Mouse (Mus musculus): ENCODE results near the gene Gpr150. TPM values are rescaled to one million over a fixed set of nuclear protein-coding genes. Genes with fewer than 3 reads are reported as not detected.

Gpr150 gene
- polyA plus RNA-seq, 1 experiment from 2014 or later, result not detected

DNA sequence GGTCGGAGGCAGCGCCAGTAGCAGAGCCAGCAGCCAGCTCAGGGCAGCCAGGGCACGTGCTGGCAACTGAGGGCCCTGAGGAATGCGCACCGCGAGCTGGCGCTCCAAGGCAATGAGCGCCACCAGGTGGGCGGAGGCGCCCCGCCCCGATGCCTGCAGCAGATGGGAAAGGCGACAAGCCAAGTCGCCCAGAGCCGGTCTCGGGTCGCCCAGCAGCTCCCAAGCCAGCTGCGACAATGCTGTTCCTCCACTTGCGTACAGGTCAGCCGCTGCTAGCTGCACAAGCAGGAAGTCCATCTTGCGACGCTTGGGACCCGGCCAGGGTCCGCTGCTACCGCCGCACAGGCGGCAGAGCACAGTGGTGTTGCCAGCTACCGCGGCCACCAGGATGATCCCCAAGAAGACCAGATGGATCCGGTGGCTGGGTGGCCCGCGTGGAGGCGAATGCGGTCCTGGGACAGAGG lies 503 bp downstream of the Gpr150 start:
- peak; percentile 51; the same call in 1 of the 2 replicates for ATAC-seq (ENCODE audit: extremely low read depth, insufficient number of reproducible peaks, low FRiP score, low TSS enrichment)
- peak overlapping the region; percentile 98 for H3K4me2 ChIP-seq
- no peak overlapping the region for H3K27ac ChIP-seq (replicated peaks)
- peaks cover 18% of the 10 kb centered on the region for H3K4me1 ChIP-seq
- H3K27me3 ChIP-seq (replicated peaks), result peaks cover 63% of the 10 kb centered on the region
- H3K9ac ChIP-seq, result peak overlapping the region; percentile 73
- under 1% methylated on average over 34 of the region's 34 CpGs for WGBS
- peak overlapping the region; percentile 64 for H3K4me3 ChIP-seq
- no peaks in the 10 kb centered on the region for H3K36me3 ChIP-seq
- no peaks in the 10 kb centered on the region for H3K9me3 ChIP-seq

DNA sequence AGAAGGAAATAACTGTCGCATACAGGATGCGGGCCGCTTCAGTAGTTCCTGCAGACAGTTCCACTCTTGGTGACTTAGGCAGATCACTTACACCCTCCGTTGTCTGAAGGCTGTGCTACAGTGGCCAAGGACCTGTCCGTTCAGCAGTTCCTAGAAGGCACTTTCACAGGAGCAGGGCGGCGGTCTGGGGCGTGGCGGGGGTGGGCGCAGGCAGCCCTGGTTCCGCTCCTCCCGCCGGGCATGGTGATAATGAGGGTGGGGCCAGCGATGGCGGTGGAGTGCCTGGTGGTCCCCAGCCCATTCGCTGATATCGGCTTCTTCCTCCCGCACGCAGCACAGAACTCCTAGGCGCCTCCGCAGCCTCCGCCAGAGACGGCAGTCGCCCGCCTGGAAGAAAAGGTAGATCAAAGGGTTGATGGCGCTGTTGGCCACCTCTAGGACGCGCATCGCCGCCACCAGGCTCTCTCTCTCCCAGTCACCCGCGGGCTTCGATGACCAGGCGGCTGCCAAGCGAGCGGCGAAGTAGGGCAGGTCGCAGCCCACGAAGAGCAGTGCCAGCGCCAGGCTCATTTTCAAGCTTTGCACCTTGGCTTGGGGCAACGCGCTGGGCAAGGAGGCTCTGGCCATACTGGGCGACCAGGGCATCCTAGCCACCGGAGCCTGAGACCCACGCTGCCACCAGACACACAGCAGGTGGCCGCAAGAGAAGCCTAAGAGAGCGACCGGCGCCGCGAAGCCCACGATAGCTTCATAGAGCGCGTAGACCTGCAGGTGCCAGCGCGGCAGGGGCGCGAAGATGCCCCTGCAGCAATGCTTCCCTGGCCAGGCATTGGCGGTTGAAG lies 1.2 kb downstream of the Gpr150 start:
- Histone ChIP-seq H3K27me3 (replicated peaks) (peaks cover 63% of the 10 kb centered on the region), H3K27ac (replicated peaks) (no peak overlapping the region), H3K4me2 (peak overlapping the region; percentile 98), H3K9me3 (no peaks in the 10 kb centered on the region), H3K4me3 (peak overlapping the region; percentile 64), H3K4me1 (peaks cover 18% of the 10 kb centered on the region), H3K9ac (peak overlapping the region; percentile 73), H3K36me3 (no peaks in the 10 kb centered on the region)
- no peak; the same call in 1 of the 2 replicates for ATAC-seq (ENCODE audit: extremely low read depth, insufficient number of reproducible peaks, low FRiP score, low TSS enrichment)
- WGBS, result 2% methylated on average over 59 of the region's 59 CpGs

DNA sequence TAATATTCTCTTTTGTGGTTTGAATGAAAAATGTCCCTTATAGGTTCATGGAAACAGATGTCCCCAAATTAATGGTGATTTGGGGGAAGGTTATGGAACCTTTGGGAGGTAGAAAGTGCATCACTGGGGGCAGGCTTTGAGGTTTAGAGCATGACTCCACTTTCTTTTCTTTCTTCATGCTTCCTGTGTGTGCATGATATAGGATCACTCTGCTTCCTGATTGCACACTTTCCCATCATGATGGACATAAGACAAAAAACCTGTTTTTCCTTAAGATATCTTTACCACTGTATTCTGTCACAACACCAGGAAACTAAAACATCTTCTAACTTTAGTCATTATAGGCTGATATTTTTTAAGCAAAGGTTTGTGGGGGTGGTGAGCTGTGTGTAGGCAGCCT lies 11.8 kb downstream of the Gpr150 start:
- Histone ChIP-seq H3K9ac (no peak overlapping the region), H3K27me3 (replicated peaks) (no peaks in the 10 kb centered on the region), H3K4me2 (no peak overlapping the region), H3K27ac (replicated peaks) (no peak overlapping the region), H3K4me3 (no peak overlapping the region), H3K36me3 (no peaks in the 10 kb centered on the region), H3K9me3 (no peaks in the 10 kb centered on the region), H3K4me1 (no peaks in the 10 kb centered on the region)
- ATAC-seq (ENCODE audit: extremely low read depth, insufficient number of reproducible peaks, low FRiP score, low TSS enrichment), result no peak

DNA sequence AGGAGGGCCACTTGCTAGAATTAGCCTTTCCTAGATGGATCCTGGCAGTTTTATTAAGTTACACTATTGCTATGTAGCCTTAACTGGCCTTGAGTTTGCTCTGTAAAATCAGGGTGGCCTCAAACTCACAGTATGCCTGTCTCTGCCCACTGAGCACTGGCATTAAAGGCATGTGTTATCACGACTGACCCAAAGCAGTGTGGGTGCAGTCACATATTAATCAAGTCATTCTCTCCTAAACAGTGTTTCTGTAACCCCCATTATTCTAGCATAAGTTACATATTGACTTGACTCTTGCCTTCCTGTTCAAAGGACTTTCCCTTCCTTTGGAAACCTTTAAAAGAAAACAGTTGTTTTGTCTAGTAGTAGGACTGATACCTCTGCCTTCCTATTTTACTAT lies 14.3 kb downstream of the Gpr150 start:
- Histone ChIP-seq H3K27ac (replicated peaks) (no peak overlapping the region), H3K4me1 (no peaks in the 10 kb centered on the region), H3K4me3 (no peak overlapping the region), H3K9me3 (no peaks in the 10 kb centered on the region), H3K9ac (no peak overlapping the region), H3K4me2 (no peak overlapping the region), H3K36me3 (no peaks in the 10 kb centered on the region), H3K27me3 (replicated peaks) (no peaks in the 10 kb centered on the region)
- 51% methylated on average over 1 of the region's 1 CpGs for WGBS
- no peak for ATAC-seq (ENCODE audit: extremely low read depth, insufficient number of reproducible peaks, low FRiP score, low TSS enrichment)

DNA sequence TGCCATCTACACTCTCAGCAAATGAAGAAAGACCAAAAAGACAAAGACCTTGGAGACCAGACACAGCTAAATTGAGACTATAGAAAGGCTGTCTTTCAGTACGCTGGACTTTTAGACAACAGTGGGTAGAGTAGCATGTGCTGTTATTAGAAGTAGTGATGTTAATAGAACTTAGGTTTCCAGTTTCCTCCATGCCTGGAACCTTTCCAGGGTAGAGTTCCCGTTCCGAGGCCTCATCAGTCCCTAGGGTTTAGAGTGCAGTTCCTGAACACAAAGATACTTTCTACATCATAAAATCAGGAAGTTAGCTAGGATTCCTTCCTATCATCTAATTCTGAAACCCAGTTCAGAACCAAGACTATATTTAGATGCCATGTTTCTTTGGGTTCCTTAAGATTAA lies 32.2 kb downstream of the Gpr150 start:
- peaks cover 7% of the 10 kb centered on the region; the same call in 1 of the 2 replicates for H3K27me3 ChIP-seq (replicated peaks)
- 54% methylated on average over 3 of the region's 3 CpGs for WGBS
- H3K4me3 ChIP-seq, result no peak overlapping the region
- H3K9me3 ChIP-seq, result no peaks in the 10 kb centered on the region
- ATAC-seq (ENCODE audit: extremely low read depth, insufficient number of reproducible peaks, low FRiP score, low TSS enrichment), result no peak
- no peaks in the 10 kb centered on the region for H3K4me1 ChIP-seq
- no peak overlapping the region for H3K4me2 ChIP-seq
- H3K36me3 ChIP-seq, result no peaks in the 10 kb centered on the region
- no peak overlapping the region for H3K27ac ChIP-seq (replicated peaks)
- no peak overlapping the region for H3K9ac ChIP-seq

DNA sequence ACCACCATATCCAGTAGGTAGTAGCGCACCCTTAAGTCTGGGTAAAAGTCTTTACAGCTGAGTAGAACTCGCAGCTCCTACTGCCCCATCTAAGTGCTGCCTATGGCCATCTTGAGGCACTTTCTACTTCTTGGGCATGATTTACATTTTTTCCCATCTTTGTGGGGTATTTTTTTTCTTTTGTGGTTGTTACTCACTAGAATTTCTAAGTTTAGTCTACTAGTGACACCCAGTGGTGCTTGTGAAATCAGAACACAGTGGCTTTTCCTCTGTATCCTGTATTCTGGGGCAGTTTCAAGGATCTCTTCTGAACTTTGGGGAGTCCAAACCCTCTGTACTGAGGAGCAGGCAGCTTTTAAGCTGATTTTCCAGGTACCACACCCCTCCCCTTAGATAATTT lies 35.0 kb downstream of the Gpr150 start:
- Histone ChIP-seq H3K4me1 (peaks cover 10% of the 10 kb centered on the region), H3K36me3 (no peaks in the 10 kb centered on the region), H3K4me2 (no peak overlapping the region), H3K9ac (no peak overlapping the region), H3K27me3 (replicated peaks) (peaks cover 7% of the 10 kb centered on the region; the same call in 1 of the 2 replicates), H3K9me3 (no peaks in the 10 kb centered on the region), H3K4me3 (no peak overlapping the region), H3K27ac (replicated peaks) (no peak overlapping the region)
- 95% methylated on average over 2 of the region's 2 CpGs for WGBS
- ATAC-seq (ENCODE audit: extremely low read depth, insufficient number of reproducible peaks, low FRiP score, low TSS enrichment), result no peak

DNA sequence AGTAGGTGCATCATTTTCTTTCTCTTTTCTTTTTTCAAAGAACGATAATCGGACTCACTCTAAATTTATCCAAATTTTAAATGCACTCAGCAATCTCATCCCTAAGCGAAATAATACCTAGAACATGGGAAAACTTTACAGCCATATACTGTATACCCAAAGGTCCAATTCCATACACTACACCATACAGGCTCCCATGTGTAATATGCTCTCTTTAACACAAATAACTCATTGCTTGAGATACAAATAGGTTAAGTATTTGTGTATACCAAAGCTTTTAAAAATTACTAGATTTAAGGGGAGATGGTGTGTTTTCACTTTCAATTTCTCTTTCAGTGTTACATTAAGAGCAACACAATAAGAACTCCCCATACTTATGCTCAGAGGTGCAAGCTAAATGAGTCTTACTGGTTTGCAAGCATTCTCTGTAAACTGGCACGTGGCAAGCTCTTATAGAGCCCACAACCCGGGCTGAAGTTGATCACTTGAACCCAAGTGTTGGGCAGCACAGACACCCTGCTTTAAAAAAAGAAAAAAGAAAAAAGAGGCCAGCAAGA lies 37.9 kb downstream of the Gpr150 start:
- Histone ChIP-seq H3K36me3 (0 out of 2 replicates have a peak, but pooled peaks cover 1% of the 10 kb centered on the region), H3K4me3 (peak overlapping the region; percentile 78), H3K4me1 (peaks cover 10% of the 10 kb centered on the region), H3K9me3 (no peaks in the 10 kb centered on the region), H3K4me2 (peak overlapping the region; percentile 73), H3K27me3 (replicated peaks) (peaks cover 7% of the 10 kb centered on the region; the same call in 1 of the 2 replicates), H3K9ac (peak overlapping the region; percentile 26; the same call in 1 of the 2 replicates), H3K27ac (replicated peaks) (peak overlapping the region; percentile 95; the same call in 1 of the 2 replicates)
- 48% methylated on average over 5 of the region's 5 CpGs for WGBS
- no peak for ATAC-seq (ENCODE audit: extremely low read depth, insufficient number of reproducible peaks, low FRiP score, low TSS enrichment)

DNA sequence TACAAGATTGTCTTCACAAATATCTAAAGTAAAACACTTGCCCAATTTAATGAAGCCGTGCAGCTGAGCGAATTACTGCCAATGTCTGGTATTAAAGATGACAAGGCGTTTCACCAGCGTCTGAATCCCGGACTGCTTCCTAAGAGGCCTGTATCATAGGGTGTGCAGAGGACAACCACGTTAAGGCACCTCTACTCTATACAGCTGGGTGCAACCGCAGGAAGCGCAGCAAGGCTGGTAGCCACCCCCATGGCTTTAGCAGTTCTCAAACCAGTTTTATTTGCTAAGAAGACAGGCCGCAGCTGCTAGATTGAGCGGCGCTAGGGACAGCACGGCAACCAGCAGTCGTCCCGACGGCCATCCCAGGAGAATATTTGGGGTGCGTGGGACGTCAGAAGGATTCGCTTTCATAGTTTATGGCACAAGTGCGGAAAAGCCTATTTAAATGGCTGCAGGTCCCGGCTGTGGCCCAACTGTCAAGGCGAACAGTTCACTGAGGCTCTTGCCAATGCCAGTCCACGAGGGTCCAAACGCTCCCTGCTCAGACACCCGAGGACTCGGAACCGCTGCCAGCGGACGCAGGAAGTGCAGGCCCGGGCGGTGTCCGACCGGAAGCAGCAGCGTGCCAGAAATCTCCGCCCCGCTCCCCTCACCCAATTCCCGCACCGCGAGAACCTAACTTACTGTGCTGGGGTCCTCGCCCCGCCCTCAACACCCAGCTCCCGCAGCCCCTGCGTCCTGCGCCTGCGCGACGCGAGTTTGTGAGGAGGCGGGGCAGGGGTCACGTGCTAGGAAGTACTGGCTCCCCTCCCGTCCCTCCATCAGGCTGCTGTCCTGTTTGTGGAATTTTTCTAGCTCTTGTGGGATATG lies 38.6 kb downstream of the Gpr150 start, which contains the start of gene Rfesd:
Gene Rfesd, minus strand, starts transcription at position 746 of the 870 bp plus-strand sequence.
- H3K4me3 ChIP-seq, result peak within 1 kb of the TSS; percentile 78
- H3K27me3 ChIP-seq (replicated peaks), result peaks cover 7% of the 10 kb centered on the region; the same call in 1 of the 2 replicates
- H3K9me3 ChIP-seq, result no peaks in the 10 kb centered on the region
- peak; percentile 96 for ATAC-seq (ENCODE audit: extremely low read depth, insufficient number of reproducible peaks, low FRiP score, low TSS enrichment)
- peak within 1 kb of the TSS; percentile 95 for H3K27ac ChIP-seq (replicated peaks)
- H3K4me2 ChIP-seq, result peak within 1 kb of the TSS; percentile 73
- peaks cover 10% of the 10 kb centered on the region for H3K4me1 ChIP-seq
- H3K9ac ChIP-seq, result peak within 1 kb of the TSS; percentile 86
- 0 out of 2 replicates have a peak, but pooled peaks cover 2% of the 10 kb centered on the region for H3K36me3 ChIP-seq
- 1% methylated on average over 50 of the region's 50 CpGs for WGBS

DNA sequence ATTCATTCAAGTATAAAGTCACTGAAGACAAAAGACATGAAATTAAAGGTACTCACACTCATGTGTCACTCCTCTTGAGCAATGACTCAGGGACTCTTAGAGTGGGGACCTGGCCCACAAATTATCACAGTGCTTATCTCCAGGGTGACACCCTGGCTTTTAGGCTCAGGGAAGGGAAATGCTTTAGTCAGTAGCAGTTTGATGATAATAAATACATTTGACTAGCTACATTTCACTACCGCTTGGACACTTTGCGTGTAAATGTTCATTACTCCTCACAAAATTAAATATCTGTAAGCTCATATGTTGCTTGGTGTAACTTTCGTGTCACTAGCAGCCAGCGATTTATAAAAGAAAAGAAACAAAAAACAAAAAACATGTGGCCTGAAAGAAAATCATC lies 39.3 kb downstream of the Gpr150 start:
- 0 out of 2 replicates have a peak, but pooled peaks cover 2% of the 10 kb centered on the region for H3K36me3 ChIP-seq
- 61% methylated on average over 4 of the region's 4 CpGs for WGBS
- H3K4me3 ChIP-seq, result peak overlapping the region; percentile 78
- H3K9ac ChIP-seq, result peak overlapping the region; percentile 86
- H3K4me2 ChIP-seq, result peak overlapping the region; percentile 73
- H3K9me3 ChIP-seq, result no peaks in the 10 kb centered on the region
- no peaks in the 10 kb centered on the region; the same call in 1 of the 2 replicates for H3K27me3 ChIP-seq (replicated peaks)
- ATAC-seq (ENCODE audit: extremely low read depth, insufficient number of reproducible peaks, low FRiP score, low TSS enrichment), result no peak
- peaks cover 10% of the 10 kb centered on the region for H3K4me1 ChIP-seq
- H3K27ac ChIP-seq (replicated peaks), result peak overlapping the region; percentile 95

DNA sequence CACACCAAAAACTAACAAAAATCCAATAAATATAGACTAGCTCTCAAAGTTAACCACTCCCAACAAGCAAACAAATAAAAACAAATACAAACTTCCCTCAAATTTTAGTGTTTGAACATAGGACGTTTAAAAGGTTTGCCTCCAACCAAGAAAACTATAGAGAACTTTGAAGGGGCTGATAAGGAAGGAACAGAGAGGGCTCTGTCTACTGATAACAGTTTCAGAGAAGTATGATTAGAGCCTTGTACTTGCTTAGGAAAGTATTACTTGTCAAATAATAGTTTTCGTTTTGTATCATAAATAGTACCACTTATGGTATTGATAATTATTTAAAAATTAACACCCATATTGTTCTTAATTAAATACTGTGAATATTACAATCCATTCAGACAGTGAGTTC lies 42.3 kb downstream of the Gpr150 start:
- no peak overlapping the region for H3K9ac ChIP-seq
- peaks cover 10% of the 10 kb centered on the region for H3K4me1 ChIP-seq
- H3K9me3 ChIP-seq, result no peaks in the 10 kb centered on the region
- 0 out of 2 replicates have a peak, but pooled peaks cover 2% of the 10 kb centered on the region for H3K36me3 ChIP-seq
- H3K27me3 ChIP-seq (replicated peaks), result no peaks in the 10 kb centered on the region
- ATAC-seq (ENCODE audit: extremely low read depth, insufficient number of reproducible peaks, low FRiP score, low TSS enrichment), result no peak
- no peak overlapping the region; the same call in 1 of the 2 replicates for H3K4me2 ChIP-seq
- no peak overlapping the region for H3K4me3 ChIP-seq
- 38% methylated on average over 2 of the region's 2 CpGs for WGBS
- H3K27ac ChIP-seq (replicated peaks), result no peak overlapping the region
